Mouse (Mus musculus) right cerebral cortex, adult 18-20 months (tissue): ENCODE data around the gene Krt80.

Experiments used
- DNase-seq: peaks from one replicate; pipeline ENCODE4 v3.0.0; 2022; ENCODE audit warnings: mixed read lengths

Krt80 gene

DNA sequence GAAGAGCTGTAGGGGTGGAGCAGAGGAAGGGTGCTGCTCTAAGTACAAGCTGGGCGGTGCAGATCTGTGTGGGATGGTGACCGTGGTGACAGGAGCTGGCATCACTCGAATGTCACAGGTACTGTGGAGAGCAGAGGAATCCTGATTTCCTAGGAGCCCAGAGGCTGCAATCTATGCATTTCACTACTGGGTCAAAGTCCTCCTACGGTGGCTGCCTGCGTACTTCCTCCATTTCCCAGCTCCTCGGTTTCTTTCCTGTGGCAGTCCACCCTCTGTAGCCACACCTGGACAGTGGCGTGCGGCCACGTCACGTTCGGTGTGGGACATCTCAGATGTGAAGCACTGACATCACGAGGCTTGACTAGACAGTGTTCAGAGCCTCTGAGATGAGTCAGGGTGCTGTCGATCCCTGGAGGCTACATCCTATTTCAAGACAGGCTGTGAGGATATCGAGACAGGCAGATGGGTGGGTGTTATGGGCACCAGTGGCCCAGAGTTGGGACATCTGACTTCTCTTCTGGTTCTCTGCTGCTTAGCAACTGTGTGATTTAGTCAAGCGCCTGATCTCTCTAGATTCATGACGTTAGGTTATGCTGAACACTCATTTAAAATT is 3.4 kb upstream of the Krt80 start:
- DNase-seq = peak; percentile 37

DNA sequence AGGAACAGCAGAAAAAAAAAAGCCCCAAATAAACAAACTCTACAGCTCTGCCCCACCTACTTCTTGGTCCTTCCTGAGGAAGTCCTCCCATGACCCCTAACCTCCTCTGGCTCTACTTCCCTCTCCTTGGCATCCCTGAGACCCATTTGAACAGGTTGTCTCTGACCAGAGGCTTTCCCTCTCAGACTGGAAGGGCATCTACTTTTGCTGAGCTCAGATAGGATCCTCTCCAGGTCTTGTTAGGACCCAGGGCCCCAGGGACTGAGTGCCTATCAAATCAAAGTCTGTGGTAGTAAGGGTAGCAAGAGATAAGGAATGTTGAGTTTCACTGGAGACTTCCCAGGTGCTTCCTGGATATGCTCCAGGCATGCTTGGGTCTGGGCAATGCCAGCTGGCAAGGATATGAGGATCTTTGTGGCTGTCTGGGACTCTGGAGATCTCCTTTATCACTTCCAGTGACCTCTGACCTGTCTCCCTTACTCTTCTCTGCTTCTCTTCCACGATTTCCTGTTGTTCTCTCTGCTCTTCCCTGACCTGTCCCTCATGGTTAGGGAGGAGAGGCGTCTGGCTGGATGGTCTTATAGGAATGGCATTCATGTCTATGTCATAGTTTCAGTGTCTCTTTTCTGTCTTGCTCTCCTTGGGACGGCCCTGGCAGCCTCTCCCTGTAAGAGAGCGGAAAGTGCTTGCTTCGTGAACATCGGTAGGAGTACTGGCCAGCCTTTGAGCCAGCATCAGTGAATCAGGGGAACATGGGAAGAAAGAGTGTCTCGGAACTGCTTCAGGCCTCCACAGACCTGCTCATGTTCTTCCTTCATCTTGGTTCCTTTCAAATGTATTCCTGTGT is 2.4 kb upstream of the Krt80 start:
- no peak for DNase-seq

DNA sequence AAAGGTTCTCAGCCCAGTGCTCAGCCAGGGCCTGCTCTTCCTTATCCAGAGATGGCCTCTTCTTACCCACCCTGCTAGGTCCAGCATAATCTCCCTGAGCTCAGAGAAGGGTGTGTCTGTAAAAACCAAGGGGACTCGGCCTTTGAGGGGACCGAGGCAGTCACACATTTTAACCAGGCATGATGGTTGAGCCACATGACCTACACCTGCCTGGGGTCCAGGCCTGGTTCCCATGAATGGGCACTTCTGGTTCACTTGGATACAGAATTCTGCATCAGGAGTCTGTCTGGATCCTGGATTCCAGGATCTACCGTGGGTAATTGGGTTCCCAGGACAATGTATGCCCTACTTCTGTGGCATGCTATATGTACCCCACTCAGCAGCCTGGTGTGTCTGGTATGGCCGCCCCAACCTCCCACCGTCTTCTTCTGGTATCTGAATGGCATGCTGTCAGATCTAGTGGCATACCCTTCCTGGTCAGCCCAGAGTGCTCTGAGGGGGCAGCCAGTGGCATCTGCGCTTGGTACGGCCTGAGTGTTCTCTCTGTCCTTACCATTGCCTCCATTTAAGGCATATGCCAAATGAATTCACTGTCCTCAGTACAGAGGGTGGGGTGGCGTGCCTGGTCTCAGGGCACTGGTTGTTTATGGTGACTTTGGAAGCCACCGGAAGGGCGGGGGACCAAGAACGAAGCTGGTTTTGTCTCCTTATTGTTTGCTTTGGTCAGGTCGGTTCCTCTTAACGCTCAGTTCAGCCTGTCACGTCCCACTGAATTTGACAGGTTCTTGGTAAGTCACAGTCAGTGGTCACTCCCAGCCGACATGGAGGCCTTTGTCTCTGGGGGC is 1.4 kb upstream of the Krt80 start:
- DNase-seq = no peak

DNA sequence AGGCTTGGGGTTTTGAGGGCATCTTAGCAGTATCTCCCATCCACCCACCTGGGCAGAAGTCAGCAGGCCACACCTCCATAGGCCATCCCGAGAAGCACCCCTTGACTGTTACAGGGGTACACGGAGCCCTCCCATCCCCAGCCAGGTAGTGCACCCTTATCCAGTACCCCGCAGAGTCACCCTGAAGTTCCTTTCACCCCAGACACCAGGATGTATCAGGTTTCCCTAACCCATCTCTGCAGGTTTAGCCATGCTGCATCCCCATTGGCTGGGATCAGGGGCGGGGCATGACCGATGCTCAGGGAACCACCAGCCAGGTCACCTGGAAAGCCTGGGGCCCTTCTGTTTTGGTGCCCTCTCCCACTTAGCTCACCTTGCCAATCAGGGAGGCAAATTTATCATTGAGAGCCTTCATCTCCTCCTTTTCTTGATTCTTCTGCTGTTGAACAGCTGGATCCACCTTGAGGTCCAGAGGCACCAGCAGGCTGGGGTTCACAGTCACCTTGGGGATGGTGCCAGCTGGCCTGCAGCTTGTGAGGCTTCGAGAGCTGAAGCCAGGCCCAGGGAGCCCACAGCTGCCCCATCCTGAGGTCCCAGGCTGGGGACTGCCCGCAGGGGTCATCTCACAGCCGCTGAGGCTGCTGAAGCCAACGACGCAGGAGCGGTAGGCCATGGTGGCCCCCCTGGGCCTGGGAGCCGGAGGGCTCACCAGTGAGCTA is 421 bp downstream of the Krt80 start:
- no peak for DNase-seq

DNA sequence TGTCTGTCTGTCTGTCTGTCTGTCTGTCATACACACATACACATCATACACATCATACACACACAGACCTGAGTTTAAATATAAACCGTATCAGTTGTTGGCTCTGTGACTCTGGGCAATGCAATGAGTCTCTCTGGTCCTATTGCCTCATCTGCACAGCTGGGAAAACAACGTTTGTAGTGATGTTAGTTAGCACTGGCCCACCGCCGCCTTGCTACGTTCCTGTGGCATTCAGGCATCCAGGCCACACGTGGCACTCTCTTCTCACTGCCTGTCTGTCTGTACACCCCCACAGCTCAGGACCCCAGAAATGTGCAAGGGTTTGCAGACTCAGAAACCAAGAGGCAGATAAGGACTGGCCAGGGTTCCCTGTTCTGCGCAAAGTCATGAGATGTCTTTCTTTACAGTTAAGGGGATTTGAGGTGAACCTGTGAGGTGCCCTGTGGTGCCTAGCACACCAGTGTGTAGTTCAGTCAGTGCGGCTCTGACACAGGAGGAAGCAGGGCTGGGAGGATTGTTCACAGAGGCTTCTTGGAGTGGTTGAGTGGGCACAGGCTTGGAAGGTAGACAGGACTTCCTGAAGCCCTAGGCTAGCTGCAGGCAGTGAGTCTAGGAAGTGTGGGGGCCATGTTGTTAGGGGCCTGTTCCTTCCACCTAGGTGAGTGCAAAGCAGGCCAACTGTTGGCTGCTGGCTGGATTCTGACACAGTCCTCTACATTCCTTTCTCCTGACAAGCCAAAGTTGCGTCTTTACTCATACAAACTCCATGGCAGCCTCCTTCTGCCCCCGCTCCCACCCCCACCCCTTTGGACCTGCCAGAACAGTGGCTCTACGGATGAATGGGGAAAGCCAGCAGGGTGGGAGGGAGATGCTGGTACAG is 1.2 kb downstream of the Krt80 start:
- no peak for DNase-seq

DNA sequence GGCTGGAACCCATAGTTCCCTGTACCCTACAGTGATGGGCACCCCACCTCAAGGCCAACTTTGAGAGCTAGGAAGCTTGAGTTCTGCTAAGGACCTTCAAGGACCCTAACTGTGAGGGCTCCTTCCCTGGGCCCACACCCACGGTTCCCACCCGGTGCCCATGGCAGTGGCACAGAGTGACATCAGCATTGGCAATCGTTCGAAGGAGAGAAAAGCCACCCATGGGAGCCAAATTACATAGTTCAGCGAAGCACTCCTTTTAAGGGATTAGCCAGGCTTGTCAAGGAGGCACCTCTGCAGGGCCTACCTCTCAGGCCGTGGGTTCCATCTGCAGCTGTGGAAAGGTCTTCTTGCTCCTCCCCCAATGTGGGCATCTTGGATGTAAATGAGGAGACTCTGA is 1.9 kb downstream of the Krt80 start:
- no peak for DNase-seq

DNA sequence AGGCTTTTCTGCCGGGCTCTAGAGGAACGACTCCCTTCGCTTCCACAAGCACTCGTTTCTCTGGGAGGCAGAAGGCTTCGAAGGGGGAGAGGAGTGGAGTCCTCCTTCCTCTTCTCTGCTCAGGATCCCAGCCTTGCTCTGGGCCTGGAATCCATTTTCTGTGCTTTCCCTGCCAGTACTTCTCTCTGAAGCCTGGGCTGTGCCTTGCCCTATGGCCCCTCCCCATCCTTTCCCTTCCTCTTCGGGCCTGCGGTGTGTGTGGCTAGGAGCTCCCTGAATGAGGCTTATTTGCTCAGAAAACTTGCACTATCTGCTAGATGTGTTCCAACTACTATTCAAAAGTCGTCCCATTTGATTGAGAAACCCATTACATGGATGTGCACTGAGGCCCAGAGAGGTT is 2.5 kb downstream of the Krt80 start:
- no peak for DNase-seq

DNA sequence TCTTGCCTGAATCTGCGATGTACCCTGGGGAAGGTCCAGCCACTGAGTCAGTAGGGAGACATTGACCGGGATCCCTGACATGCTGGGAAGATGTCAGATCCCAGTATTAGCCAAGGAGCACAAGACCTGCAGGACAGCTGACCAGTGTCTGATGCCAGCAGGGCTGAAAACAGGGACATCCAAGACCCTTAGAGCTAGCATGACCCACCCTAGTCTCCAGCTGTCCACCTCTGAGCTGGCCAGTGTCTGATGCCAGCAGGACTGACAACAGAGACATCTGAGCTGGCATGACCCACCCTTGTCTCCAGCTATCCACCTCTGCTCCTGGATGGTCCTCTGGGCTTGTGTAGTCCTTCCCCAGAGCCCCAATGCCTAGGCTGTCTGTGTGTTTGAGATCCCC is 3.0 kb downstream of the Krt80 start:
- no peak for DNase-seq

DNA sequence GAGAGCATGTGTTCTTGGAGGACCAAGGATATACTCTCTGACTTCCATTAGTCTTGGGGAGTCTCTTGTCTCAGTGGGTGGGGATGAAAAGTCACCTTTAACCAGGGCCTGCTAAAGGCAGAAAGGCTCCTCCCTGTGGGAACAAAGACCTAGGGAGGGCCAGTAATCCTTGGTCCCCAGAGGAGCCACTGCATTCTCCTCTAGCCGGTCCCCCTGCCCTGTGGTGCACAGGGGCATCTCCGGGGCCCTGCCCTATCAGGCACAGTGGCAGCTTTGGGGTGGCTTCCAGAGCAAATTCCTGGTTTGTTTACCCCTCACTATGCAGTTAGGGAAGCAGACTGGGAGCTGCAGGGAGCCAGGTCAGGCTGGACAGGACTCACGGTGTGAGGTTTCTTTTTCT is 3.5 kb downstream of the Krt80 start:
- DNase-seq = no peak

DNA sequence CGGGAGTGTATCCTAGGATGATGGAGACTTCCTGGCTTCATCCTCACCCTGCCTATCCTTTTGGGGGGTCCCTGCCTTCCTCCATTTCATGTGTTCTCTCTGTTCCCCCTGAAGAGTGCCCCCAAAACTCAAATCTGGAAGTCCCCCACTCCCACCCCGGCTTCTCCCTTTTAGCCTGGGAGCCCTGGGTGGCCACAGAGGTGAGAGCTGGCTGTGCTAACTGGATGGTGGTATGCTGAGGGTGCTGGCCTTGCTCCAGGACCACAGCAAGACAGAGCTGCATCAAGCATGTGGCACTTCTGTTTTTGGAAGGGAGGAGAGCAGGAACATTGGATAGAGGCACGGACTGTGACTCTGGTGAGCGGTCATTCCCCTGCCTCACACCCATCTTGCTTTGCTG is 4.2 kb downstream of the Krt80 start:
- no peak for DNase-seq

DNA sequence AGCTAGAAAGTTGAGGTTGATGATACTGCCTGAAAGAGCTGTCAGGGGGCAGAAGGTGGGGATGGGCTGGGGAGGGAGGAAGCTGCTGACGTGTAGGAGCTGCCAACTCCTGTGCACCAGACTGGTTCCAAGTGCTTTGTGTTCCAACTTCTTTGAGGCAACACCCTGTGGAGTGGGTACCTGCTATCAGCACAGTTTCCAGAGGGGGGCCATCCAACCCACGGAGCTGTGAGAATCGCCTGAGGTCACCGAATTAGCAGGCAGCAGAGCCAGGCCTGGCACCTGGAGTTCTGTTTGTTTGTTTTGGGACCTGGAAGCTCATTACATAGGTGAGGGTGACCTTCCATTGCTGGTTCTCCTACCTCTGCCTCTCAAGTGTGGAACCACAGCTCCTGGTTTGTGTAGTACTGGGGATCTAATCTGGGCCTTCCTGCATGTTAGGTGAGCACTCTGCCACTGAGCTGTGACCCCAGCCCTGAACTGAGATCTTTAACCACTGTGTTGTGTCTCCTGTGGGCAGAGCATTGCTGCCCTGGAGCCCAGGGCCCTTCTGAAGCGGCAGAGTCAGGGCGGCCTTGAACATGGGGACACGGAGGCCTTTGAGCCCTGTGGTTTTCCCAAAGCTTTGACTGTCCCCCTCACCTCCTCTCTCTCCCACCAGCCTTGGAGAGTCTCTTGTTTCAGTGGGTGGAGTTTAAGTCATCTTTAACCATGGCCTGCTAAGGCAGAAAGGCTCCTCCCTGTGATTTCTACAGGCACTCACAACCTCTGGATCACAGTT is 4.9 kb downstream of the Krt80 start:
- no peak for DNase-seq

DNA sequence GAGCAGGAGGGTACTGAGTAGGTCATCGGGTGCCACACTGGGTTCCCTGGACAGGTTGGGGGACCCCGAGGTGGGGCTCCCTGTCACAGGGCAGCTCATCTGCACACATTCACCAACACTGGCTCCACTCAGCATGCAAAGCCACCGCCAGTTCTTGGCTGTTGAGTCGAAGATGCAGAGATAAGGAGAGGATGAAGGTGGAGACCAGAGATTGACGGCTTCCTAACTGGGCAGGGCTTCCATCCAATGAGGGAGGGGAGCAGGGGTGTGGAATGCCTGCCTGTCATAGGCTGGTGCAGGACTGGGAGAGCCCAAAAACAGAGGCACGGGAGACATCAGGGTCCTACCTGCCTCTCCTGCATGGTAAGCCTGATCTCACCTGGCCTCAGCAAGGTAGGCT is 5.5 kb downstream of the Krt80 start:
- no peak for DNase-seq

DNA sequence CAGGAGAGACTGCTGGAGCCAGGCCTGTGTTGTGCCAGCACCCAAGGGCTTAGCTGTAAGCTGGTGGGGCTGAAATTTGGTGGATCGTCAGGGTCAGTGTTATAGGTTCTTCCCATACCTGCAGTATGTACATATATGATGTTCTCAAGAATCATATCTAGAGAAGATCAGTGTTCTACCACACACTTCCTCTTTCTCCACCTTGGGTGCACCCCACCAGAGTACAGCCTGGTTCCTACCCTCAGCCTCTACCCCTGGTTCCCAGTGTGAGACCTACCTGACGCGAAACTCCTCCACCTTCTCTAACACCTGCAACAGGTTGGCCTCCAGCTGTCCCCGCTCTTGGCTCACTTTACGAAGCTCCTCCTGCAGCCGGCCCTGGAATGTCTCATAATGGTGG is 6.0 kb downstream of the Krt80 start:
- DNase-seq = no peak

DNA sequence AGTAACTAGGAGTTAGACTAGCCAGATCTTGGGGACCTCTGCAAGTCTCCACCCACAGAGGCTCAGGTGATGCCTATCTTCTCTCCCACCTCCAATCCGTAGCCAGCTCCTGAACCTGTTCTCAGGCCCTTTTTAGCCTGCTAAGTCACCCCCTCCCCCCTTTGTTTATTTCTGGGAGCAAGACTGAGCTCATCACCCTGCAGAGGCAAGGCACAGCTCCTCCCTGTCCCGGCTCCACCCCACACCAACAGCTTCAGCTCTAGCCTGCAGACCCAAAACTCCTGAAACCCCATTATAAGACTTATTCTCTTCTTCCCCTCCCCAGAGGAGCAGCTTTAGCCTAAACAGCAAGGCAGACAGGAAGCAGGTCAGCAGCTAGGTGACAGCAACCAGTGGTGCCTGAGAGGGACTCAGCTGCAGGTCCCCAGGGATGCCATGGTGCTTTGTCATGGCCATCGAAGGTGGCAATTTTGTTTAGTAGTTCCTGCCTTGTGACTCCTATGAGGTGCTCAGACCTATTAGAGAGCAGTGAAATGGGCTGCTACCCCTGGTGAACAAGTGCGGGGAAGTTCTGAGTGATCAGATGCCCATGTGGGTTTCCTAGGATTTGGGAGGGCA is 7.5 kb downstream of the Krt80 start:
- DNase-seq = no peak

DNA sequence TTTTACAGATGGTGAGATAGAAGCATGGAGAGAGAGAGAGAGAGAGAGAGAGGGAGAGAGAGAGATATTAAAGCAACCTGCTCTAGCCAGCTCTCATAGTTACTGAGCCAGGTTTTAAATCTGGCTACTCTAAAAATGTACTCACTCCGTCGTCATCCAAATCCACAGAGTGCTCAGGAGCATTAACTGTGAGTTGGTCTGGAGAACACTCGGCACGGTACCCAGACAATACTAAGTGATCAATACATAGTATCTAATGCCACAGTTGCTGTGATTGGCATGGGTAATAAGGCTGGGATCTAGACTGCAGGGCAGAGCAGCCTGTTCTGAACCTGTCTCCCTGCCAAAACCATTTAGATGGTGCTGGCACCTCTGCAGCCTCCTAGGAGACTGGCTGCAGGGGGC is 14.6 kb downstream of the Krt80 start:
- no peak for DNase-seq

DNA sequence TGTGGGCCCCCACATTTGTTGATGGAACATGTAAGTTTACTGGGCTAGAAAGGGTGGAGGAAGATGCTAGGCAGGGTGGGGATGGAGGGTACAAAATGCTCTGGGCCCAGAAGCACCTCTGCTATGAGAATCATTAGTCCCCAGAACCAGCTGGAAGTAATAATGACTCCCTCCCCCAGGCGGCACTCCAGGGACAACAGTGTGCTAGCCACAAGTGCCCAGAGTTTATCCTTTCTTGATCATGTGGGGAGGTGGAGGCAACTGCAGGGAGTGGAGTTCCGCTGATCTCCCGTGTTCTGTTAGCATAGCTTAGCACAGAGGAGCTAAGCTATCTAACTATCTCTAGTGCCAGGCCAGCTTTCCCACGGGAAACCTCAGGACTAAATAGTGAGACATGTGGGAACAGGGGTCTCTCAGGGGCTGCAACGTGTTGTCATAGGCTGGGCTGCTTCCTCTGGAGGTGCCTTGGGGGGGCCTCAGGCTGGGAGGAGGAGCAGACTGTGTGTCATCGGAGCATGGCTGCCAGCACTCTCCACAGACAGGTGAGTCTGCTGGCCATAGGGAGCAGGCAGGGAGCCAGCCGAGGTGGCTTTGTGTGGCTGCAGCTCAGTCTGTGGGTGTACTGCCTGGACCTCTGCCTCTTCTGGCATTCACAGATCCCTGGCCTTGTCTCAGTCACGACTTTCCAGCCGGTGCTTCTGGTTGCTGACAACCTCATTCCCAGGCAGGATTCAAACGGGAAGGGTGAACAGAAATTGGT is 17.1 kb downstream of the Krt80 start:
- no peak for DNase-seq

DNA sequence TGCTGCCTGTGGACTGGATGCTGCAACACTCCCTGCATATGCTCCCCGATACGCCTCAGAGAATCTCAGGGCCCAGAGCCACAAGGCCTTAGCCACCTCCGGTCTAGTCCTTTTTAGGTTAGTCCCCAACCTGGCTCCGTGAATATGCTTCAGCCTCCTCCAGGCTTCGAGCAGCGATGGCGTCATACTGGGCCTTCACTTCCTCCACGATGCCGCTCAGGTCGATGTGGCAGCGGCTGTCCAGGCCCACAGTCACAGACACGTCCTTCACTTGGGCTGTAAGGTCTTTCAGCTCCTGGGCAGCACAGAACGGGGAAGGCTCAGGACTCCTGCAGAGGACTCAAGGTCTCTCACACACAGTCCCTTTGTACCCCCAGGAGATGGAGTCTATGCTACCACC is 17.9 kb downstream of the Krt80 start:
- no peak for DNase-seq

DNA sequence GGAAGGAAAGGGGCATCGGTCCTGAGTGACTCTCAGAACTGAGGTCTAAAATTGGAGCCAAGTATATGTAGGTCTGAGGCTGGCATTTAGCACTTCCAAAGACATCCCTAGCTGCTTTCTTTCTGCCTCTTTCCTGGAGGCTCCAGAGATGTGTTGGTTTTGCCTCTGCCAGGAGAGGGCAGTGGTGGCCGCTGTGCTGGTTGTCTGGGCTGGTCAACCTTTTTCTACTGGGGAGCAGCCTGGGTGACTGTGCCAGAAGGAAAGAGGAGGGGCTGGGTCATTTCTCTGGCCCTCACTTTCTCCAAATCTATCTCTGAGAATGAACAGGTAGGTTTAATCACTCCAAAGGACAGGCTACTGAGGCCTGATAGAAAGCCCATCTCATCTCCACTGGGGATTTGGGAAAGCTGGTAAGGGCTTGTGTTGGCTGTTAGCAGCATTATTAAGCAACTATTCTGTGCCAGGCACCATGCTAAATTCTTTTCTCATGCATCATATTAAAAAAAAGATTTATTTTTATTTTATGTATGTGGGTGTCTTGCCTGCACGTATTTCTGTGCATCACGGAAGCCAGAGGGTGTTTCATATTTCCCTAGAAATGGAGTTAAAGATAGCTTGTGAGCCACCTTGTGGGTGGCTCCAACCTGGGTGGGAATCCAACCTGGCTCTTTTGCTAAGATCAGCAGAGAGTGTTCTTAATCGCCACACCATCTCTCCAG is 28.0 kb downstream of the Krt80 start:
- DNase-seq = peak; percentile 62

DNA sequence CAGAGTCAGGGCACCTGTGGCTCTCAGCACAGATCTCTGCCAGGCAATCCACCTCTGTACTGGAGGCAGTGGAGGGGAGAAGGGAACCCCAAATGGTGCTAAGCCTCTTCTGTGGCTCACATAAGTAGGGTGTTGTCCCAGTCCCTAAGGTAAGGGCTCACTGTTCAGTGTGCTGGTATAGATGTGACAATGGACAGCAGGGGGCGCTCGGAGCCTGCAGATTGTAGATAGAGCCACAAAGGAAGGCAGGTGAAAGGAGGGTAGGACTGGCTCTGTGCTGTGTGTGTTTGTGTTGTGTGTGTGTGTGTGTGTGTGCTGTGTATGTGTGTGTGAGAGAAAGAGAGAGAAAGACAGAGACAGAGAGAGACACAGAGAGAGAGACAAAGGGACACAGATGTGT is 30.4 kb downstream of the Krt80 start:
- peak; percentile 83 for DNase-seq
